Mouse (Mus musculus): ENCODE results near the gene Gpld1. TPM values are rescaled to one million over a fixed set of nuclear protein-coding genes. Genes with fewer than 3 reads are reported as not detected.

Gpld1 gene
- polyA plus RNA-seq, 1 experiment = 1.3 TPM

DNA sequence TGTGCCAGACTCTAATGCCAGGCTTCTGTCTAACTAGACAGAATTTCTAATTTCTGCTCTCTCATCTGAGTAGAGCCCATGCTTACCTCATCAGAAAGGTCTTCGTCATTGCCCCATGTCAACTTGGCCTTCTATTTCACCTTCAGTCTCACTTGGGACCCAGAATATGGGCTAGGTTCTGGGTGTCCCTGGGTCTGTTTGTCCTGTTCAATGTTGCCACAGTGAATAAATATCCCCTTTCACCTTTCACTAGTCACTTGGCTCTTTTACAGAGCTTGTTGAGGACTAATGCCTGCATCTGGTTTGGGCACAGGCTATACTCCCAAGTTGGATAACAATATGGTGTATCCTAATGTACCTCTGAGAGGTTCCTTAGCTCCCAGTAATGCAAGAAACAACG is 96.5 kb downstream of the Gpld1 start:
- Histone ChIP-seq H3K27ac (ENCODE audit: control insufficient read depth, insufficient read depth, low read depth, low read length) (no peak overlapping the region), H3K4me1 (ENCODE audit: control insufficient read depth, insufficient read depth, low read length) (no peaks in the 10 kb centered on the region), H3K4me3 (ENCODE audit: control insufficient read depth, low read depth, low read length) (no peak overlapping the region), H3K27me3 (ENCODE audit: control insufficient read depth, insufficient read depth, low read length) (no peaks in the 10 kb centered on the region), H3K36me3 (ENCODE audit: control insufficient read depth, insufficient read depth, low read length) (no peaks in the 10 kb centered on the region)
- TF ChIP-seq CTCF (IDR thresholded peaks at IDR 0.05; ENCODE audit: control insufficient read depth, insufficient read depth, insufficient replicate concordance, low read depth, low read length) (no peak), POLR2A (IDR thresholded peaks at IDR 0.05; ENCODE audit: control insufficient read depth, low read depth, low read length) (no peak)

Other genes with a start within 250 kb of the Gpld1 start
- gene Armh2, start 201.9 kb upstream of the Gpld1 start, polyA plus RNA-seq (2012; rRNA removed) = 71.8 and 82.7 TPM in 2 replicates
- gene Gmnn, start 181.2 kb upstream of the Gpld1 start, polyA plus RNA-seq (2012; rRNA removed) = 10.0 and 11.0 TPM in 2 replicates
- 51.9 and 60.0 TPM in 2 replicates for gene BC005537, start 141.5 kb upstream of the Gpld1 start, polyA plus RNA-seq (2012; rRNA removed)
- 8.4 and 10.2 TPM in 2 replicates for gene Acot13, start 111.6 kb upstream of the Gpld1 start, polyA plus RNA-seq (2012; rRNA removed)
- gene Tdp2, start 111.5 kb upstream of the Gpld1 start, polyA plus RNA-seq (2012; rRNA removed) = 16.3 and 21.0 TPM in 2 replicates
- 1.5 and 1.6 TPM in 2 replicates for gene D130043K22Rik, start 98.0 kb upstream of the Gpld1 start, polyA plus RNA-seq (2012; rRNA removed)
- 0.58 and 0.83 TPM in 2 replicates for gene Aldh5a1, start 5.5 kb upstream of the Gpld1 start, polyA plus RNA-seq (2012; rRNA removed)
- gene Mrs2, start 77.2 kb downstream of the Gpld1 start, polyA plus RNA-seq (2012; rRNA removed) = 48.3 and 55.9 TPM in 2 replicates
- 3.2 TPM in 2 replicates for gene Dcdc2a, start 112.9 kb downstream of the Gpld1 start, polyA plus RNA-seq (2012; rRNA removed)

Data from testis, adult 2 months (tissue).